Mouse (Mus musculus): ENCODE measurements around the gene Gm20403. TPM values are rescaled to one million over a fixed set of nuclear protein-coding genes. Genes with fewer than 3 reads are reported as not detected.

Gm20403 gene
- total and polyA plus RNA-seq, 3 experiments, result not detected

- Histone ChIP-seq H3K27ac (ENCODE audit: control insufficient read depth, low read depth, low read length) (peak overlapping the region; percentile 58), H3K9ac (ENCODE audit: control insufficient read depth, low read depth, low read length, poor library complexity, severe bottlenecking) (peak overlapping the region; percentile 37; the same call in 1 of the 2 replicates), H3K9me3 (replicated peaks; ENCODE audit: insufficient read depth, low read length) (no peaks in the 10 kb centered on the region), H3K4me1 (ENCODE audit: control insufficient read depth in 1 of 2, insufficient read depth in 2 of 2, low read length in 2 of 2) (peaks cover 21 to 29% of the 10 kb centered on the region in 2 experiments), H3K4me3 (ENCODE audit: control insufficient read depth in 1 of 2, insufficient read depth in 1 of 2, low read depth in 2 of 2, low read length in 2 of 2) (no peak overlapping the region), H3K27me3 (ENCODE audit: control insufficient read depth in 1 of 2, insufficient read depth in 2 of 2, low read length in 2 of 2) (no peaks in the 10 kb centered on the region), H3K79me2 (ENCODE audit: control insufficient read depth, insufficient read depth, low read length, poor library complexity) (no peaks in the 10 kb centered on the region), H3K36me3 (ENCODE audit: control insufficient read depth in 1 of 2, insufficient read depth in 2 of 2, low read length in 2 of 2) (peaks cover 0 to 37% of the 10 kb centered on the region in 2 experiments; a peak in 2 of 4 replicates)
- TF ChIP-seq ZMIZ1 (IDR thresholded peaks at IDR 0.05; ENCODE audit: low read depth, low read length) (no peak), UBTF (IDR thresholded peaks at IDR 0.05; ENCODE audit: borderline replicate concordance, insufficient read depth, low read depth, low read length) (no peak), TCF12 (IDR thresholded peaks at IDR 0.05; ENCODE audit: low read depth, low read length) (no peak), SMC3 (IDR thresholded peaks at IDR 0.05; ENCODE audit: low read depth, low read length) (no peak)
- peak; percentile 65 for DNase-seq (ENCODE audit: low read depth, low spot score)
Observed at GRCm38 (mm10) chr12:55019421-55019877, 33.1 kb upstream of the Gm20403 start.

- Histone ChIP-seq H3K4me3 (ENCODE audit: control insufficient read depth in 1 of 2, insufficient read depth in 1 of 2, low read depth in 2 of 2, low read length in 2 of 2) (peak overlapping the region; percentile 41 to 51), H3K9ac (ENCODE audit: control insufficient read depth, low read depth, low read length, poor library complexity, severe bottlenecking) (peak overlapping the region; percentile 66), H3K27me3 (ENCODE audit: control insufficient read depth in 1 of 2, insufficient read depth in 2 of 2, low read length in 2 of 2) (no peaks in the 10 kb centered on the region), H3K9me3 (replicated peaks; ENCODE audit: insufficient read depth, low read length) (no peaks in the 10 kb centered on the region), H3K27ac (ENCODE audit: control insufficient read depth, low read depth, low read length) (peak overlapping the region; percentile 99), H3K79me2 (ENCODE audit: control insufficient read depth, insufficient read depth, low read length, poor library complexity) (no peaks in the 10 kb centered on the region), H3K4me1 (ENCODE audit: control insufficient read depth in 1 of 2, insufficient read depth in 2 of 2, low read length in 2 of 2) (peaks cover 21 to 29% of the 10 kb centered on the region in 2 experiments), H3K36me3 (ENCODE audit: control insufficient read depth in 1 of 2, insufficient read depth in 2 of 2, low read length in 2 of 2) (peaks cover 0 to 37% of the 10 kb centered on the region in 2 experiments; a peak in 2 of 4 replicates)
- no peak for TF ChIP-seq JUND (IDR thresholded peaks at IDR 0.05; ENCODE audit: low read depth, low read length)
- TF ChIP-seq POLR2AphosphoS2 (IDR thresholded peaks at IDR 0.05; ENCODE audit: low read length), result no peak
- TF ChIP-seq ZC3H11A (IDR thresholded peaks at IDR 0.05; ENCODE audit: low read depth, low read length), result no peak
- no peak for TF ChIP-seq MAZ (IDR thresholded peaks at IDR 0.05; ENCODE audit: low read depth, low read length)
- no peak for TF ChIP-seq ZKSCAN1 (IDR thresholded peaks at IDR 0.05; ENCODE audit: low read depth, low read length)
- TF ChIP-seq ZMIZ1 (IDR thresholded peaks at IDR 0.05; ENCODE audit: low read depth, low read length), result 0 out of 2 replicates have a peak, but pooled peaks have one; percentile 48
- 0 out of 2 replicates have a peak, but pooled peaks have one; percentile 62 for TF ChIP-seq CHD1 (IDR thresholded peaks at IDR 0.05; ENCODE audit: low read depth, low read length)
- TF ChIP-seq GABPA (IDR thresholded peaks at IDR 0.05; ENCODE audit: low read depth, low read length), result no peak
- TF ChIP-seq POLR2AphosphoS5 (IDR thresholded peaks at IDR 0.05; ENCODE audit: borderline replicate concordance, low read depth, low read length), result no peak
- no peak for TF ChIP-seq ETS1 (IDR thresholded peaks at IDR 0.05; ENCODE audit: low read depth, low read length)
- no peak for DNase-seq (ENCODE audit: low read depth, low spot score)
Observed at GRCm38 (mm10) chr12:55017119-55017721, 30.9 kb upstream of the Gm20403 start.
